10 mouse cellular contexts compared by ENCODE assay signal in the genomic region with DNA sequence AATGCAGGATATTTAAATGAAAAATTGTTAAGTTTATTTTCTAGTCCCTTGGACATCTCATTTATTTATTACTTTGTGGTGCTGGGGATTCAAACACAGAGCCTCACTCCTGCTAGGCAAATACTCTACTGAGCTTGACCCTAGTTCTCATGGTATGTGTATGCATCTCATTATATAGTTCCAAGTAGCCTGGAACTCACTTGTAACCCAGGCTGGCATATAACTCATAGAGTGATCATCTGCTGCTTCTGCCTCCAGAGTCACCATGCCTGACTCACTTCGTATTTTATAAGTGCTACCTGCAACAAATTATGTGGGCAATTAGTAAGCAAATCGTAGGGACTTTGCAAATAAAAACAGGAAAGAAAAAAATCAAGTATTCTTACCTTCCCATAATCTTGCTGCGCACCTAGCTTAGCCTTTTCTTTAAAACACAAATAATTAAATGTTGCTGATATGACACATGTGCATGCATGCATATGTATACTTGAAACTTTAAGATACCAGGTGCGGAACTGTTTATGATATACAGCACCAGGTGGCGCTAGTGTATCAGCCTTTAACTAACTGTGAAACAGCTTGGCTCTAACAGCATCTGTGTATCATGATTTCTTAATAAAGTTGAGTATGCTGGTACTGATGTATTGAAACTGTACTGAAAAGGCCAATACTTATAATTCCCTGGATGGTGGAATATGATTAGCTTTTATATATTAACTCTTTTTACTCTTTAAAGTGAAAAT. TPM values are rescaled to one million over a fixed set of nuclear protein-coding genes. Genes with fewer than 3 reads are reported as not detected.
A peak's percentile ranks its signal among the peaks of the same experiment; 100 is the strongest.
DNase-seq lines count a peak whose midpoint lies in the region; ATAC-seq and TF ChIP-seq lines count a peak whose summit lies in the region.
"Had no signal": no experiment of that assay in that cellular context is flagged by ENCODE, and none has a peak within 500 bp of the region (broad histone marks: within the 10 kb centered on the region; RNA-seq: fewer than 3 reads in every experiment).

No protein-coding gene starts in this region.

- in situ Hi-C loops in Patski (cut with MboI; ENCODE audit: low pct_unique_long_range_greater_than_20kb), result no loop called here

- H3K4me2 ChIP-seq in limb, embryonic 11.5 days (ENCODE audit: low read depth, severe bottlenecking), result no peak overlapping the region
- H3K4me2 ChIP-seq in midbrain, postnatal 0 days (ENCODE audit: low read depth, low read length, poor library complexity, severe bottlenecking), result no peak overlapping the region
- no peak overlapping the region for H3K4me2 ChIP-seq in stomach, embryonic 14.5 days (replicated peaks; ENCODE audit: low read depth, low read length)
- H3K4me2 ChIP-seq: embryonic facial prominence, embryonic 13.5 days had no signal

- DNase-seq in 3134 (ENCODE audit: extremely low read depth, insufficient read length, low spot score) (peak; percentile 18), Patski (ENCODE audit: low read depth, low spot score) (peak; percentile 28)
- peak; percentile 75 to 77 for DNase-seq in cerebellum, postnatal 10 days
- DNase-seq in gastrocnemius, adult 18-20 months (ENCODE audit: low spot score), result peak; percentile 75
- peak; percentile 88 for DNase-seq in kidney, adult 9 months
- DNase-seq in limb, embryonic 11.5 days (ENCODE audit: low spot score), result peak; percentile 70
- peak; percentile 83 for DNase-seq in midbrain, postnatal 0 days (ENCODE audit: low spot score)

- ATAC-seq in Patski, result no peak
- ATAC-seq in limb, embryonic 11.5 days (ENCODE audit: insufficient number of reproducible peaks, low FRiP score, low TSS enrichment, low read depth), result no peak
- no peak; the same call in 1 of the 2 replicates for ATAC-seq in midbrain, postnatal 0 days (ENCODE audit: low FRiP score)
- ATAC-seq in stomach, embryonic 14.5 days (ENCODE audit: insufficient number of reproducible peaks, insufficient read depth, low FRiP score, low read depth), result 0 out of 2 replicates have a peak, but pooled peaks have one; percentile 18

- TF ChIP-seq CTCF in Patski (IDR thresholded peaks at IDR 0.05), result peak; percentile 58
- TF ChIP-seq CTCF in midbrain, postnatal 0 days (IDR thresholded peaks at IDR 0.05), result peak; percentile 84

- no peaks in the 10 kb centered on the region for H3K9me3 ChIP-seq in limb, embryonic 11.5 days (ENCODE audit: control insufficient read depth, low read length)
- no peaks in the 10 kb centered on the region for H3K9me3 ChIP-seq in midbrain, postnatal 0 days (ENCODE audit: low read length)
- no peaks in the 10 kb centered on the region for H3K9me3 ChIP-seq in stomach, embryonic 14.5 days (ENCODE audit: control insufficient read depth, low read depth, low read length)
- H3K9me3 ChIP-seq: embryonic facial prominence, embryonic 13.5 days had no signal

- H3K27me3 ChIP-seq in Patski, result no peaks in the 10 kb centered on the region
- H3K27me3 ChIP-seq in limb, embryonic 11.5 days (ENCODE audit: control insufficient read depth, insufficient read depth, low read length), result no peaks in the 10 kb centered on the region
- H3K27me3 ChIP-seq in midbrain, postnatal 0 days (ENCODE audit: insufficient read depth, low read length), result no peaks in the 10 kb centered on the region
- H3K27me3 ChIP-seq in stomach, embryonic 14.5 days (ENCODE audit: control insufficient read depth, insufficient read depth, low read length), result no peaks in the 10 kb centered on the region
- H3K27me3 ChIP-seq: embryonic facial prominence, embryonic 13.5 days had no signal

- H3K9ac ChIP-seq in limb, embryonic 11.5 days (ENCODE audit: low read length), result no peak overlapping the region
- no peak overlapping the region for H3K9ac ChIP-seq in midbrain, postnatal 0 days (replicated peaks; ENCODE audit: low read length, poor library complexity, severe bottlenecking)
- no peak overlapping the region for H3K9ac ChIP-seq in stomach, embryonic 14.5 days (replicated peaks; ENCODE audit: low read depth, low read length)
- H3K9ac ChIP-seq: embryonic facial prominence, embryonic 13.5 days had no signal

- H3K36me3 ChIP-seq in limb, embryonic 11.5 days (ENCODE audit: control insufficient read depth, insufficient read depth, low read length), result no peaks in the 10 kb centered on the region
- no peaks in the 10 kb centered on the region for H3K36me3 ChIP-seq in midbrain, postnatal 0 days (ENCODE audit: insufficient read depth, low read length)
- H3K36me3 ChIP-seq in stomach, embryonic 14.5 days (ENCODE audit: control insufficient read depth, insufficient read depth, low read length), result no peaks in the 10 kb centered on the region
- H3K36me3 ChIP-seq: embryonic facial prominence, embryonic 13.5 days had no signal

- CTCF ChIA-PET in Patski (lab: Charles Lee), result interaction anchor here (0.6 to 1.9 kb wide), 7 partner anchors 9 to 135 kb away, joined by 3 to 6 read pairs (median 4); no protein-coding TSS in a partner anchor

- 40% methylated on average over 5 of the region's 5 CpGs for WGBS in limb, embryonic 11.5 days
- 39% methylated on average over 5 of the region's 5 CpGs for WGBS in midbrain, postnatal 0 days
- 36% methylated on average over 5 of the region's 5 CpGs for WGBS in stomach, embryonic 14.5 days

- H3K4me1 ChIP-seq in limb, embryonic 11.5 days (ENCODE audit: control insufficient read depth, insufficient read depth, low read length), result no peaks in the 10 kb centered on the region
- no peaks in the 10 kb centered on the region for H3K4me1 ChIP-seq in midbrain, postnatal 0 days (ENCODE audit: insufficient read depth, low read length)
- no peaks in the 10 kb centered on the region for H3K4me1 ChIP-seq in stomach, embryonic 14.5 days (ENCODE audit: control insufficient read depth, insufficient read depth, low read length)
- H3K4me1 ChIP-seq: embryonic facial prominence, embryonic 13.5 days had no signal

- POLR2A ChIA-PET in Patski (lab: Charles Lee), result no interaction called here

- no peak overlapping the region for H3K4me3 ChIP-seq in limb, embryonic 11.5 days (ENCODE audit: low read depth, low read length)
- no peak overlapping the region for H3K4me3 ChIP-seq in midbrain, postnatal 0 days (ENCODE audit: low read depth, low read length)
- no peak overlapping the region for H3K4me3 ChIP-seq in stomach, embryonic 14.5 days (ENCODE audit: low read depth, low read length)
- H3K4me3 ChIP-seq: embryonic facial prominence, embryonic 13.5 days had no signal

- no peak overlapping the region for H3K27ac ChIP-seq in limb, embryonic 11.5 days (replicated peaks; ENCODE audit: low read depth, low read length)
- no peak overlapping the region for H3K27ac ChIP-seq in midbrain, postnatal 0 days (ENCODE audit: low read depth, low read length)
- no peak overlapping the region for H3K27ac ChIP-seq in stomach, embryonic 14.5 days (ENCODE audit: low read length)
- H3K27ac ChIP-seq: embryonic facial prominence, embryonic 13.5 days had no signal

RNA-seq across cellular contexts. Expression of a gene that starts 15.1 kb away (rescaled TPM):
- not detected for polyA plus RNA-seq in Patski (2021)
- not detected for total RNA-seq in gastrocnemius, adult 18-20 months (2021)
- not detected in 2 replicates for polyA plus RNA-seq in limb, embryonic 11.5 days (2014; fragmentation: Nextera tagmentation; extraction: Ambion mirVana)
- not detected in 2 replicates for total RNA-seq in midbrain, postnatal 0 days (2014; rRNA removed)
- not detected in 2 replicates for polyA plus RNA-seq in midbrain, postnatal 0 days (2015; fragmentation: Nextera tagmentation; extraction: Ambion mirVana)
- polyA plus RNA-seq in stomach, embryonic 14.5 days (2014; fragmentation: Nextera tagmentation; extraction: Ambion mirVana), result not detected in 2 replicates
- polyA plus RNA-seq: embryonic facial prominence, embryonic 13.5 days; stomach, embryonic 16.5 days had no signal

RNA-seq across cellular contexts. Expression of a gene that starts 19.0 kb away (rescaled TPM):
- polyA plus RNA-seq in Patski (2021), result not detected
- not detected for total RNA-seq in gastrocnemius, adult 18-20 months (2021)
- not detected in 2 replicates for polyA plus RNA-seq in limb, embryonic 11.5 days (2014; fragmentation: Nextera tagmentation; extraction: Ambion mirVana)
- total RNA-seq in midbrain, postnatal 0 days (2014; rRNA removed), result not detected in 2 replicates
- polyA plus RNA-seq in midbrain, postnatal 0 days (2015; fragmentation: Nextera tagmentation; extraction: Ambion mirVana), result 0.13 TPM in 1 of 2 replicates, not detected in the other
- polyA plus RNA-seq in stomach, embryonic 14.5 days (2014; fragmentation: Nextera tagmentation; extraction: Ambion mirVana), result 0.22 TPM in 1 of 2 replicates, not detected in the other

RNA-seq across cellular contexts. Expression of a gene that starts 23.4 kb away (rescaled TPM):
- not detected for polyA plus RNA-seq in Patski (2021)
- not detected for total RNA-seq in gastrocnemius, adult 18-20 months (2021)
- not detected in 2 replicates for polyA plus RNA-seq in limb, embryonic 11.5 days (2014; fragmentation: Nextera tagmentation; extraction: Ambion mirVana)
- not detected in 2 replicates for total RNA-seq in midbrain, postnatal 0 days (2014; rRNA removed)
- polyA plus RNA-seq in midbrain, postnatal 0 days (2015; fragmentation: Nextera tagmentation; extraction: Ambion mirVana), result not detected in 2 replicates
- not detected in 2 replicates for polyA plus RNA-seq in stomach, embryonic 14.5 days (2014; fragmentation: Nextera tagmentation; extraction: Ambion mirVana)
- polyA plus RNA-seq: embryonic facial prominence, embryonic 13.5 days; stomach, embryonic 16.5 days had no signal

RNA-seq across cellular contexts. Expression of a gene that starts 30.9 kb away (rescaled TPM):
- not detected for polyA plus RNA-seq in Patski (2021)
- total RNA-seq in gastrocnemius, adult 18-20 months (2021), result not detected
- polyA plus RNA-seq in limb, embryonic 11.5 days (2014; fragmentation: Nextera tagmentation; extraction: Ambion mirVana), result not detected in 2 replicates
- total RNA-seq in midbrain, postnatal 0 days (2014; rRNA removed), result not detected in 2 replicates
- not detected in 2 replicates for polyA plus RNA-seq in midbrain, postnatal 0 days (2015; fragmentation: Nextera tagmentation; extraction: Ambion mirVana)
- polyA plus RNA-seq in stomach, embryonic 14.5 days (2014; fragmentation: Nextera tagmentation; extraction: Ambion mirVana), result 0.80 TPM in 1 of 2 replicates, not detected in the other
- polyA plus RNA-seq: embryonic facial prominence, embryonic 13.5 days had no signal

RNA-seq across cellular contexts. Expression of a gene that starts 47.7 kb away (rescaled TPM):
- not detected for polyA plus RNA-seq in Patski (2021)
- total RNA-seq in gastrocnemius, adult 18-20 months (2021), result not detected
- not detected in 2 replicates for polyA plus RNA-seq in limb, embryonic 11.5 days (2014; fragmentation: Nextera tagmentation; extraction: Ambion mirVana)
- total RNA-seq in midbrain, postnatal 0 days (2014; rRNA removed), result 0.66 TPM in 1 of 2 replicates, not detected in the other
- polyA plus RNA-seq in midbrain, postnatal 0 days (2015; fragmentation: Nextera tagmentation; extraction: Ambion mirVana), result 0.02 and 0.07 TPM in 2 replicates
- polyA plus RNA-seq in stomach, embryonic 14.5 days (2014; fragmentation: Nextera tagmentation; extraction: Ambion mirVana), result not detected in 2 replicates
- polyA plus RNA-seq: embryonic facial prominence, embryonic 13.5 days; stomach, embryonic 16.5 days had no signal

Comparison
In these comparisons a context has a peak if more than half of its experiments do, and no peak if none do; other contexts are left out.
1. DNase-seq: peak in every context shown above with its lines; median percentile 88 in kidney, adult 9 months; 83 in midbrain, postnatal 0 days; 76 in cerebellum, postnatal 10 days; 75 in gastrocnemius, adult 18-20 months; 70 in limb, embryonic 11.5 days; 28 in Patski; 18 in 3134.